Mouse (Mus musculus): Measurements from ENCODE around the gene Hhat.
A peak's percentile ranks its signal among the peaks of the same experiment; 100 is the strongest.

Gene Hhat

GRCm38 (mm10) chr1:192784374-192784773 lies 13.4 kb upstream of the Hhat start:
- DNase-seq = peak; percentile 82

GRCm38 (mm10) chr1:192781256-192781655 lies 10.2 kb upstream of the Hhat start:
- DNase-seq = no peak

- peak; percentile 23 for DNase-seq
Observed at GRCm38 (mm10) chr1:192778869-192779514, 8.0 kb upstream of the Hhat start.

GRCm38 (mm10) chr1:192778206-192778605 lies 7.2 kb upstream of the Hhat start:
- DNase-seq = no peak

- DNase-seq = peak; percentile 67
Observed at GRCm38 (mm10) chr1:192770130-192770494, 911 bp downstream of the Hhat start.

GRCm38 (mm10) chr1:192765531-192765930 lies 5.5 kb downstream of the Hhat start:
- no peak for DNase-seq

- no peak for DNase-seq
Observed at GRCm38 (mm10) chr1:192764547-192764946, 6.5 kb downstream of the Hhat start.

- DNase-seq = no peak
Observed at GRCm38 (mm10) chr1:192762946-192763933, 7.8 kb downstream of the Hhat start.

- no peak for DNase-seq
Observed at GRCm38 (mm10) chr1:192756674-192757073, 14.3 kb downstream of the Hhat start.

- peak; percentile 59 for DNase-seq
Observed at GRCm38 (mm10) chr1:192755685-192756606, 15.1 kb downstream of the Hhat start.

- DNase-seq = peak; percentile 43
Observed at GRCm38 (mm10) chr1:192755246-192755645, 15.8 kb downstream of the Hhat start.

GRCm38 (mm10) chr1:192754268-192754667 lies 16.8 kb downstream of the Hhat start:
- DNase-seq = no peak

GRCm38 (mm10) chr1:192752659-192753601 lies 18.1 kb downstream of the Hhat start:
- DNase-seq = peak; percentile 55

GRCm38 (mm10) chr1:192750042-192750437 lies 21.0 kb downstream of the Hhat start:
- DNase-seq = no peak

GRCm38 (mm10) chr1:192749270-192750041 lies 21.6 kb downstream of the Hhat start:
- no peak for DNase-seq

- DNase-seq = no peak
Observed at GRCm38 (mm10) chr1:192746201-192746600, 24.8 kb downstream of the Hhat start.

GRCm38 (mm10) chr1:192745240-192746101 lies 25.6 kb downstream of the Hhat start:
- peak; percentile 70 for DNase-seq

- DNase-seq = no peak
Observed at GRCm38 (mm10) chr1:192744880-192745239, 26.2 kb downstream of the Hhat start.

GRCm38 (mm10) chr1:192742394-192743251 lies 28.4 kb downstream of the Hhat start:
- no peak for DNase-seq

Measured in embryo, embryonic 11 days (tissue).